ENCODE assay signal across 9 mouse cellular contexts in the genomic region with DNA sequence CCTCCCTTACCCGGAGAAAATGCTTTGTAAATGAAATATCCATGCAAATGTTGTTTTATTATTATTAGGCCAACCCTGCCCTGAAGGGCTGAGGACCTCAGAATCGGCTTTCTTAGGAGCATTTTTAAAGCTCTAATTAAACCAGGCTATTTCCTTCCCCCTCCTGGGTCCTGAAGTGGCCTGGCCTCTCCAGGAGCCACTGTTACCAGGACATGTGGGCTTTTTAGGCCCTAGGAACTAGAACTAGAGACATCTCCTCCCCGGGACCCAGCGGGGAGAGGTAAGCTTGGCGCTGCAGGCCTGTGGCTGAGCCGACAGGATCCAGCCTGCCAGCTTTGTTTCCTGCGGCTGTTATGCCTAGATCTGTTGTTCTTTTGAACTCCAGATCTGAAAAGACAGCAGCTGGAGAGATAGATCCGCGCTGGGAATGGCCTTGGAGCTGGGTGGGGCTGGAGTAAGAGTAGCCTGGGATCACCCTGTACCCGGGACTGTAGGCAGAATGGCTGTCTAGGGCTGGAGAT. TPM values are rescaled to one million over a fixed set of nuclear protein-coding genes. Genes with fewer than 3 reads are reported as not detected.
DNase-seq lines count a peak whose midpoint lies in the region; ATAC-seq and TF ChIP-seq lines count a peak whose summit lies in the region.
"Had no signal": no experiment of that assay in that cellular context is flagged by ENCODE, and none has a peak within 500 bp of the region (broad histone marks: within the 10 kb centered on the region; RNA-seq: fewer than 3 reads in every experiment).

No protein-coding gene starts in this region.

- intact Hi-C loops in left cerebral cortex, postnatal 36 days (cut with DNase I), result loop anchor here (5.0 kb wide), 1 partner anchor 37 kb away; no protein-coding TSS in a partner anchor

- no peak overlapping the region; the same call in 1 of the 2 replicates for H3K4me3 ChIP-seq in layer of hippocampus, adult 2 months
- H3K4me3 ChIP-seq in embryonic facial prominence, embryonic 11.5 days (ENCODE audit: low read depth, low read length), result no peak overlapping the region
- no peak overlapping the region for H3K4me3 ChIP-seq in intestine, postnatal 0 days (ENCODE audit: low read depth, low read length)
- H3K4me3 ChIP-seq in stomach, embryonic 15.5 days (replicated peaks), result no peak overlapping the region
- H3K4me3 ChIP-seq: liver, embryonic 15.5 days had no signal

- H3K9me3 ChIP-seq in embryonic facial prominence, embryonic 11.5 days (replicated peaks; ENCODE audit: control insufficient read depth, low read length), result no peaks in the 10 kb centered on the region
- no peaks in the 10 kb centered on the region for H3K9me3 ChIP-seq in intestine, postnatal 0 days (ENCODE audit: control insufficient read depth)
- H3K9me3 ChIP-seq in stomach, embryonic 15.5 days, result no peaks in the 10 kb centered on the region
- H3K9me3 ChIP-seq: liver, embryonic 15.5 days had no signal

- no peak overlapping the region for H3K4me2 ChIP-seq in embryonic facial prominence, embryonic 11.5 days (ENCODE audit: low read depth, low read length)
- no peak overlapping the region for H3K4me2 ChIP-seq in intestine, postnatal 0 days (replicated peaks; ENCODE audit: low read depth)
- peak overlapping the region; percentile 32; the same call in 1 of the 2 replicates for H3K4me2 ChIP-seq in stomach, embryonic 15.5 days
- H3K4me2 ChIP-seq: liver, embryonic 15.5 days had no signal

- no peaks in the 10 kb centered on the region for H3K36me3 ChIP-seq in embryonic facial prominence, embryonic 11.5 days (replicated peaks; ENCODE audit: control insufficient read depth, insufficient read depth, low read depth, low read length)
- H3K36me3 ChIP-seq in intestine, postnatal 0 days (ENCODE audit: control insufficient read depth, insufficient read depth), result no peaks in the 10 kb centered on the region; the same call in 1 of the 2 replicates
- no peaks in the 10 kb centered on the region for H3K36me3 ChIP-seq in stomach, embryonic 15.5 days
- H3K36me3 ChIP-seq: liver, embryonic 15.5 days had no signal

- 2% methylated on average over 10 of the region's 10 CpGs for WGBS in embryonic facial prominence, embryonic 11.5 days
- WGBS in intestine, postnatal 0 days, result 13% methylated on average over 10 of the region's 10 CpGs
- 17% methylated on average over 10 of the region's 10 CpGs for WGBS in stomach, embryonic 15.5 days

- H3K27me3 ChIP-seq in embryonic facial prominence, embryonic 11.5 days (ENCODE audit: control insufficient read depth, insufficient read depth, low read length), result no peaks in the 10 kb centered on the region; the same call in 1 of the 2 replicates
- no peaks in the 10 kb centered on the region for H3K27me3 ChIP-seq in intestine, postnatal 0 days (replicated peaks; ENCODE audit: control insufficient read depth, insufficient read depth, low read length)
- no peaks in the 10 kb centered on the region for H3K27me3 ChIP-seq in stomach, embryonic 15.5 days (replicated peaks)

- peaks cover 8% of the 10 kb centered on the region for H3K4me1 ChIP-seq in embryonic facial prominence, embryonic 11.5 days (ENCODE audit: control insufficient read depth, insufficient read depth, low read length)
- H3K4me1 ChIP-seq in intestine, postnatal 0 days (replicated peaks; ENCODE audit: control insufficient read depth, insufficient read depth, low read length), result 0 out of 2 replicates have a peak, but pooled peaks cover 2% of the 10 kb centered on the region
- peaks cover 16% of the 10 kb centered on the region for H3K4me1 ChIP-seq in stomach, embryonic 15.5 days

- TF ChIP-seq CTCF in layer of hippocampus, adult 2 months (conservative IDR thresholded peaks at IDR 0.05), result no peak
- no peak for TF ChIP-seq CTCF in intestine, postnatal 0 days (IDR thresholded peaks at IDR 0.05; ENCODE audit: low read depth)

- 0 out of 2 replicates have a peak, but pooled peaks have one; percentile 25 for ATAC-seq in embryonic facial prominence, embryonic 11.5 days (replicated peaks; ENCODE audit: insufficient number of reproducible peaks, low FRiP score, low TSS enrichment, low read depth)
- 0 out of 2 replicates have a peak, but pooled peaks have one; percentile 23 for ATAC-seq in intestine, postnatal 0 days
- ATAC-seq in stomach, embryonic 15.5 days (ENCODE audit: insufficient read depth, low FRiP score, low read depth), result no peak

- H3K9ac ChIP-seq in embryonic facial prominence, embryonic 11.5 days (replicated peaks; ENCODE audit: low read length), result peak overlapping the region; percentile 30; the same call in 1 of the 2 replicates
- H3K9ac ChIP-seq in intestine, postnatal 0 days (ENCODE audit: low read depth, low read length), result 0 out of 2 replicates have a peak overlapping the region, but pooled peaks have one; percentile 17
- no peak overlapping the region for H3K9ac ChIP-seq in stomach, embryonic 15.5 days
- H3K9ac ChIP-seq: liver, embryonic 15.5 days had no signal

- no peak for DNase-seq in layer of hippocampus, adult 2 months (ENCODE audit: low spot score in 2 of 2)
- DNase-seq in layer of hippocampus, adult 18-20 months (ENCODE audit: low spot score in 2 of 2), result no peak
- peak; percentile 60 for DNase-seq in embryonic facial prominence, embryonic 11.5 days (ENCODE audit: low spot score)
- no peak for DNase-seq in left cerebral cortex, postnatal 36 days (ENCODE audit: low spot score in 2 of 2)
- DNase-seq in gastrocnemius, adult 8-10 months (ENCODE audit: low spot score in 2 of 2), result no peak
- no peak for DNase-seq in spleen, postnatal 36 days (ENCODE audit: low spot score in 2 of 2)

- H3K27ac ChIP-seq in layer of hippocampus, adult 2 months, result peak overlapping the region; percentile 77
- H3K27ac ChIP-seq in embryonic facial prominence, embryonic 11.5 days (replicated peaks; ENCODE audit: low read depth, low read length), result peak overlapping the region; percentile 52; the same call in 1 of the 2 replicates
- H3K27ac ChIP-seq in intestine, postnatal 0 days (ENCODE audit: low read depth, low read length), result no peak overlapping the region
- peak overlapping the region; percentile 69; the same call in 1 of the 2 replicates for H3K27ac ChIP-seq in stomach, embryonic 15.5 days
- H3K27ac ChIP-seq: liver, embryonic 15.5 days had no signal

RNA-seq across cellular contexts. Expression of gene Cpsf4l, which starts 0.5 kb away (rescaled TPM):
- not detected for total RNA-seq in layer of hippocampus, adult 2 months (2021)
- total RNA-seq in layer of hippocampus, adult 18-20 months (2021), result not detected
- 0.31 TPM in 1 of 2 replicates, not detected in the other for polyA plus RNA-seq in embryonic facial prominence, embryonic 11.5 days (2014; fragmentation: Nextera tagmentation; extraction: Ambion mirVana)
- polyA plus RNA-seq in intestine, postnatal 0 days (2015; fragmentation: Nextera tagmentation; extraction: Ambion mirVana), result not detected in 2 replicates
- polyA plus RNA-seq in stomach, embryonic 15.5 days (2015; fragmentation: Nextera tagmentation; extraction: Ambion mirVana), result 0.23 and 0.42 TPM in 2 replicates
- total RNA-seq in left cerebral cortex, postnatal 36 days (2021), result not detected
- total RNA-seq in gastrocnemius, adult 8-10 months (2022), result not detected
- polyA plus RNA-seq: liver, embryonic 15.5 days had no signal

RNA-seq across cellular contexts. Expression of gene D11Wsu47e, which starts 26.1 kb away (rescaled TPM):
- 10 to 100 TPM; 13.2 to 16.2 TPM for total RNA-seq in layer of hippocampus, adult 2 months (2021)
- total RNA-seq in layer of hippocampus, adult 18-20 months (2021), result 10 to 100 TPM; 13.1 to 13.8 TPM
- polyA plus RNA-seq in embryonic facial prominence, embryonic 11.5 days (2014; fragmentation: Nextera tagmentation; extraction: Ambion mirVana), result 24.8 and 26.5 TPM in 2 replicates
- polyA plus RNA-seq in intestine, postnatal 0 days (2015; fragmentation: Nextera tagmentation; extraction: Ambion mirVana), result 9.0 and 9.6 TPM in 2 replicates
- polyA plus RNA-seq in stomach, embryonic 15.5 days (2015; fragmentation: Nextera tagmentation; extraction: Ambion mirVana), result 20.0 and 20.7 TPM in 2 replicates
- total RNA-seq in left cerebral cortex, postnatal 36 days (2021), result 10 to 100 TPM; 11.5 to 14.9 TPM
- 1 to 10 TPM; 3.3 to 5.0 (median 4.4) TPM for total RNA-seq in gastrocnemius, adult 8-10 months (2022)

RNA-seq across cellular contexts. Expression of gene Fam104a, which starts 26.4 kb away (rescaled TPM):
- total RNA-seq in layer of hippocampus, adult 2 months (2021), result 10 to 100 TPM; 26.4 to 29.1 TPM
- total RNA-seq in layer of hippocampus, adult 18-20 months (2021), result 10 to 100 TPM; 31.1 to 33.6 TPM
- polyA plus RNA-seq in embryonic facial prominence, embryonic 11.5 days (2014; fragmentation: Nextera tagmentation; extraction: Ambion mirVana), result 51.2 and 52.0 TPM in 2 replicates
- polyA plus RNA-seq in intestine, postnatal 0 days (2015; fragmentation: Nextera tagmentation; extraction: Ambion mirVana), result 40.0 and 41.9 TPM in 2 replicates
- polyA plus RNA-seq in stomach, embryonic 15.5 days (2015; fragmentation: Nextera tagmentation; extraction: Ambion mirVana), result 43.8 and 49.8 TPM in 2 replicates
- total RNA-seq in left cerebral cortex, postnatal 36 days (2021), result 10 to 100 TPM; 28.3 to 31.6 TPM
- total RNA-seq in gastrocnemius, adult 8-10 months (2022), result 10 to 100 TPM; 30.8 to 41.7 (median 36.1) TPM

RNA-seq across cellular contexts. Expression of gene Cdc42ep4, which starts 41.4 kb away (rescaled TPM):
- total RNA-seq in layer of hippocampus, adult 2 months (2021), result 10 to 100 TPM; 30.5 to 35.2 TPM
- total RNA-seq in layer of hippocampus, adult 18-20 months (2021), result 10 to 100 TPM; 32.4 to 32.7 TPM
- 59.1 and 63.7 TPM in 2 replicates for polyA plus RNA-seq in embryonic facial prominence, embryonic 11.5 days (2014; fragmentation: Nextera tagmentation; extraction: Ambion mirVana)
- 30.2 and 33.0 TPM in 2 replicates for polyA plus RNA-seq in intestine, postnatal 0 days (2015; fragmentation: Nextera tagmentation; extraction: Ambion mirVana)
- polyA plus RNA-seq in stomach, embryonic 15.5 days (2015; fragmentation: Nextera tagmentation; extraction: Ambion mirVana), result 51.6 and 59.6 TPM in 2 replicates
- 10 to 100 TPM; 21.9 to 29.8 TPM for total RNA-seq in left cerebral cortex, postnatal 36 days (2021)
- 1 to 10 TPM; 2.8 to 6.4 (median 5.0) TPM for total RNA-seq in gastrocnemius, adult 8-10 months (2022)
